Mouse (Mus musculus): ENCODE results near the gene Tm7sf2. TPM values are rescaled to one million over a fixed set of nuclear protein-coding genes. Genes with fewer than 3 reads are reported as not detected.
A peak's percentile ranks its signal among the peaks of the same experiment; 100 is the strongest.

Tm7sf2 gene
- 10 to 100 TPM; 61.5 to 63.8 TPM for total RNA-seq (2021)

DNA sequence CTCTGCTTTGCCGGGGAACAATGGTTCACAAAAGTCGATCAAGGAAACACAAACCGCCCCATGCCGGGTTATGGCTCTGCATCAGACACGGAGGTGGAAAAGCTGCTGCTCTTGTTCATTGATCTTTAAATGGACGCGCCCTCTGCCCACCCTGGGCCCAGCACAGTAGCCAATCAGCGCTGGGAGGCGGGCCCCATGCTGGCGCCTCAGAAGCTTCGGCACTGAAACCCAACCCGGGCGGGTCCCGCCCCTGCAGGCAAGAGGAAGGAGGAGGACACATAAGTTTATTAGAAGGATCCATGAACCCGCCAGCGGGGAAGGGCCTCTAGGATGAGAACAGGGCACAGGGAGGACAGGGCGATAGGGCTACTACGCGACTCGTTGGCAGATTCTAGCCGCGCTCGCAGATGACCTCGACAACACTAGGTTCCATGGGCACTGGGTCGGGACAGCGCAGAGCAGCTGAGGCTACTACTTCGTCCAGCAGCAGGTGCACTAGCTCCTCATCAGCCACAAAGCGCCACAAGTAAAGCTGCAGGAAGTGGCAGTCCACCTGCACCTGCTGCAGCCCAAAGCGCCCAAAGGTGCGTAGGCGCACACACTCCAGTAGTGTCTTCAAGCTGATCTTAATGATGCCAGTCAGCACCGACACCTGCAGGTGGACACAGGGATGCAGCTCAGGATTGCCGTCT, at the start of gene Tm7sf2:
TSS of gene Tm7sf2 (minus strand) at position 650 of the 692 bp plus-strand sequence.
- intact Hi-C loops (cut with DNase I), result no loop called here
- DNase-seq (ENCODE audit: extremely low spot score in 1 of 2, low spot score in 2 of 2), result peak; percentile 91 to 94

- DNase-seq (ENCODE audit: extremely low spot score in 1 of 2, low spot score in 2 of 2), result no peak
- intact Hi-C loops (cut with DNase I), result loop anchor here (5.0 kb wide), 1 partner anchor 40 kb away; the partner anchor contains the start of gene Vps51
Observed at GRCm38 (mm10) chr19:6117346-6117985, 49.3 kb upstream of the Tm7sf2 start.

DNA sequence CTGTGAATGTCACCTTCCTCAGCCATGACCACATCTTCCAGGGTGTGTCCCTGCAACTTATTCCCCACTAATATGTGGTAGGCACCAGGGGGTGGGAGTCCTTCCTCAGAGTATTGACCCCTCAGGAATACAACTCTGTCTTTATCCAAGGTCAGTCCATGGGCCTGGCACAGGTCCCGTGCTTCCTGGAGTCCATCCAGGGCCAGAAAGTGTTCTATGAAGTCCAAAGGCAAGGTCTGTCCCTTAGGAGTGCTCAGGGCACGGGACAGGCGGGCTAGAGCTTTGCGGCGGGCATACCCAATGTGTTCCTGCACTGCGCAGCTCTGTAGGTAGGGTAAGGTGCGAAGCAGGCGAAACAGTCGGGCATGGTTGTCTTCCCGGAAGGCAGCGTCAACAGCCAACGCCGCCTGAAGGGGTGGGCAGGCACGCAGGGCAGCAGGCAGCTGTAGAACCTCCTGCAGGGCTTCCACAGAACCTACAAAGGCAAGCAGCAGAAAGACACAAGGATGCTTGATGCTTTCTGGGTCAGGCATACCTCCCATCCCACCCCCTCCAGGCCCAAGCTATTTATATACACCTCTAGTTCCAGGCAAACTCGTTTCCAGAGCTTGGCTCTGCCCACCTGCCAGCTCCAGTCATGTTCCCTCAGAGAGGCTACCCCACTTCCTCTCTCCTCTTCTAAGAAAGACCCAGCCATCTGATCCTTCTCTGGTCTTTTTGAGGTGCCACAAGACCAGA, 48.1 kb upstream of the Tm7sf2 start:
- intact Hi-C loops (cut with DNase I), result loop anchor here (5.0 kb wide), 1 partner anchor 39 kb away; the partner anchor contains the start of gene Vps51
- no peak for DNase-seq (ENCODE audit: extremely low spot score in 1 of 2, low spot score in 2 of 2)

DNA sequence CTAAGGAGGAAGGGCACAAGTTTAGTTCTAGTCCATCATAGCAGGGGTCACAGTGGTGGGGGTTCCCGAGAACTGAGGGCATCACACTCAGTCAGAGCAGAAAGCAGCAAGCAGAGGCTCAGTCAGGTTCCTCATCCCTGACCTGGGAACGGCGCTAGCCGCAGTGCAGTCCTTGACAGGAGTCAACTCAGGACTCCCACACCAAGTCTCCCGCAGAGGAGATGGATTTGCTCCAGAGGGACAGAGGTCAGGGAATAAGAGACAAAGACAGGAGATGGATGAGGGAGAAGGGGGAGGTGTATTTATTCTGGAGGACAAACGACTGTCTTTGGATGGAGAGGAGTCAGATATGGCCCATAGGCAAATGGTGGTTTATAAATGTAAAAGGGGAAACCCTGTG, 44.9 kb upstream of the Tm7sf2 start:
- no peak for DNase-seq (ENCODE audit: extremely low spot score in 1 of 2, low spot score in 2 of 2)
- intact Hi-C loops (cut with DNase I), result no loop called here

- DNase-seq (ENCODE audit: extremely low spot score in 1 of 2, low spot score in 2 of 2), result no peak
- intact Hi-C loops (cut with DNase I), result no loop called here
Observed at GRCm38 (mm10) chr19:6105586-6105985, 37.4 kb upstream of the Tm7sf2 start, which contains the start of gene Naaladl1. Naaladl1 (plus strand) TSS chr19:6105782.

GRCm38 (mm10) chr19:6104476-6104875, 36.3 kb upstream of the Tm7sf2 start:
- DNase-seq (ENCODE audit: extremely low spot score in 1 of 2, low spot score in 2 of 2), result no peak
- intact Hi-C loops (cut with DNase I), result no loop called here

- no peak for DNase-seq (ENCODE audit: extremely low spot score in 1 of 2, low spot score in 2 of 2)
- intact Hi-C loops (cut with DNase I), result no loop called here
Observed at GRCm38 (mm10) chr19:6102169-6102853, 34.1 kb upstream of the Tm7sf2 start.

- DNase-seq (ENCODE audit: extremely low spot score in 1 of 2, low spot score in 2 of 2), result no peak
- intact Hi-C loops (cut with DNase I), result no loop called here
Observed at GRCm38 (mm10) chr19:6101186-6101585, 33.0 kb upstream of the Tm7sf2 start.

DNA sequence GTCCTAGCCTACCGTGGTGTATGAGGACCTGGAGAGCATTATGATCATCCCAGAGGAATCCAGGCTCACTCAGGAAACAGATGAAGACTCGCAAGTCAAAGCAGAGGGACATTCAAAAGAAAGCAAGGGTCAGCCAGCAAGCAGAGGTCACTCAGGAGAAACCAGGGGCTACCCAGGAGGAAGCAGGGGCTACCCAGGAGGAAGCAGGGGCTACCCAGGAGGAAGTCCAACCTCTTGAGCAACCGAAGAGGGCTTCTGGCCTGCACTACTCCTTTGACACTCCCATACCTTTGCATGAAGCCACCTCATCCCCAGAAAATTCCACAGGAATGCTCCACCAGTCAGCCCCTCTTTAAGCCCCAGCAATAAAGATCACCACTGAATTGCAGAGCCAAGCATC, 29.7 kb upstream of the Tm7sf2 start:
- intact Hi-C loops (cut with DNase I), result no loop called here

GRCm38 (mm10) chr19:6094119-6094518, 25.9 kb upstream of the Tm7sf2 start, which contains the start of gene AC131692.1:
AC131692.1 (plus strand) TSS chr19:6094419.
- DNase-seq (ENCODE audit: extremely low spot score in 1 of 2, low spot score in 2 of 2), result no peak
- intact Hi-C loops (cut with DNase I), result no loop called here

More for the DNA sequence above, 29.7 kb upstream of the Tm7sf2 start:
- no peak for DNase-seq (ENCODE audit: extremely low spot score in 1 of 2, low spot score in 2 of 2)

- intact Hi-C loops (cut with DNase I), result no loop called here
Observed at GRCm38 (mm10) chr19:6088841-6089240, 20.7 kb upstream of the Tm7sf2 start.

GRCm38 (mm10) chr19:6085417-6085879, 17.3 kb upstream of the Tm7sf2 start:
- peak in 1 of 2 experiments; percentile 69 for DNase-seq (ENCODE audit: extremely low spot score in 1 of 2, low spot score in 2 of 2)
- intact Hi-C loops (cut with DNase I), result no loop called here

More at GRCm38 (mm10) chr19:6088841-6089240, 20.7 kb upstream of the Tm7sf2 start:
- DNase-seq (ENCODE audit: extremely low spot score in 1 of 2, low spot score in 2 of 2), result no peak

GRCm38 (mm10) chr19:6084478-6085248, 16.5 kb upstream of the Tm7sf2 start, which contains the start of the genes Zfpl1 and Cdca5:
Zfpl1 (minus strand) TSS chr19:6084956.
Cdca5 (plus strand) TSS chr19:6084983.
- peak; percentile 97 for DNase-seq (ENCODE audit: extremely low spot score in 1 of 2, low spot score in 2 of 2)
- intact Hi-C loops (cut with DNase I), result no loop called here

DNA sequence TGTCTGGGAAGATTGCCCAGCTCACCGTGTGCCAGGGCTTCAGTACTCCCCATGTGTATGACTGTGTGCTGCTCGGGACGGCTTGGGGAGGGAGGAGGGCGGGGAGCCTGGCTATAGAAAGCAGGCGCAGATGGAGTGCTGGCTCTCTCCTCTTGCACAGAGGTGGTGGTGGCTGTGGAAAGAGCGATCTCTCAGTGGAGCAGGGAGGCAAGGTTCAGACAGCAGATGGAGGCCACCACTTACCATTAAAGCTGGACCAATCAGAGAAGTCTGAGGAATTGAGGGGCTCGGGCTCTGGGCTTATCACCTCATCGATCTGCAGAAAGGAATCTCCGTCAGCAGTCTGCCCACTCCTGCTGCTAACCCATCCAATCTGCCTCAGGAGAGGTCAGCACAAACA, 14.0 kb upstream of the Tm7sf2 start, which contains the start of gene Gm28374:
TSS of gene Gm28374 (minus strand) at position 101 of the 400 bp plus-strand sequence.
- intact Hi-C loops (cut with DNase I), result no loop called here
- DNase-seq (ENCODE audit: extremely low spot score in 1 of 2, low spot score in 2 of 2), result no peak

GRCm38 (mm10) chr19:6079983-6080480, 11.9 kb upstream of the Tm7sf2 start, which contains the start of gene Tmem262:
Tmem262 (plus strand) TSS chr19:6080033.
- DNase-seq (ENCODE audit: extremely low spot score in 1 of 2, low spot score in 2 of 2), result no peak

GRCm38 (mm10) chr19:6076564-6077393, 8.6 kb upstream of the Tm7sf2 start, which contains the start of gene Vps51:
Vps51 (minus strand) TSS chr19:6077231.
- intact Hi-C loops (cut with DNase I), result loop anchor here (5.0 kb wide), 1 partner anchor 41 kb away; the partner anchor contains the start of gene Sac3d1
- peak; percentile 86 to 89 for DNase-seq (ENCODE audit: extremely low spot score in 1 of 2, low spot score in 2 of 2)

More at GRCm38 (mm10) chr19:6079983-6080480, 11.9 kb upstream of the Tm7sf2 start, which contains the start of gene Tmem262:
- intact Hi-C loops (cut with DNase I), result loop anchor here (5.0 kb wide), 1 partner anchor 37 kb away; the partner anchor contains the start of gene Sac3d1

Data from left cerebral cortex, postnatal 10 days (tissue).